Mouse (Mus musculus) mesoderm, embryonic 11.5 days (tissue): ENCODE results near the gene Sox13.

Experiments
- DNase-seq: peaks from one replicate; pipeline ENCODE4 v3.0.0-alpha.2; 2012; ENCODE audit warnings: low read depth, low spot score

Gene Sox13

DNA sequence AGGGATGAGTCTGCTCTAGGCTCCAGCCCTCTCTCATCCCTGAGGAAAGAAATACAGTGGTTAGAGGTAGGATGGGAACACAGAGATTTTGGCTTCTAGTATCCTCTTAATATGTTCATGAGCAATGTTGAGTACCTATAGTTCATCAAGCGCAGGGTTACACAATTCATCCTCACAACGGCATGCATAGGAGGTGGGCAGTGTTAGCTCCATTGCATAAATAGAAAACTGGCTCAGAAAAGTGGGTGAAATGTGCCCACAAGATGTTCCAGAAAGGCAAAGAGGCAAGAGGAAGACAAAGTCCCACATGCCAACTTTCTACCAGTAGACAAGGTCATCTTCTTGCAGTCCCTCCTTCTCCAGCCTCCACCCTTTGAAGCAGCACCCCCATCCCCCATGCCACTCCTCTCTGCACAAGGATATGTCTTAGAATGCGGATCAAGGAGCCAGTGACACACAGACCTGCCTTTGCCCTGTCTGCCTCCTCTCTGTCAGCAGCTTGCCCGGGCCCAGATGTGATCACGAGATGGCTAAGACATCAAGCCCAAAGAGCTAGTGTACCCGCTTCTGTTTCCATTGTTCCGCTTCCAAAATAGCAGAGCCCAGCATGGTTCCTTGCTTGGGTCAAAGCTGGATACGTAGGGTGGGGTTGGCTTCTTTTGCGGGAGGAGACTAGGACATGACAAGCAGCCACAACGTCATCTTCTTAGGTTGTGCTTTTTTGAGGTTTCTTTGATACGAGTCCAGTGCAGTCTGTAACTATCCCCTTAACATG, 91.3 kb downstream of the Sox13 start:
- no peak for DNase-seq
